In the genomic region with DNA sequence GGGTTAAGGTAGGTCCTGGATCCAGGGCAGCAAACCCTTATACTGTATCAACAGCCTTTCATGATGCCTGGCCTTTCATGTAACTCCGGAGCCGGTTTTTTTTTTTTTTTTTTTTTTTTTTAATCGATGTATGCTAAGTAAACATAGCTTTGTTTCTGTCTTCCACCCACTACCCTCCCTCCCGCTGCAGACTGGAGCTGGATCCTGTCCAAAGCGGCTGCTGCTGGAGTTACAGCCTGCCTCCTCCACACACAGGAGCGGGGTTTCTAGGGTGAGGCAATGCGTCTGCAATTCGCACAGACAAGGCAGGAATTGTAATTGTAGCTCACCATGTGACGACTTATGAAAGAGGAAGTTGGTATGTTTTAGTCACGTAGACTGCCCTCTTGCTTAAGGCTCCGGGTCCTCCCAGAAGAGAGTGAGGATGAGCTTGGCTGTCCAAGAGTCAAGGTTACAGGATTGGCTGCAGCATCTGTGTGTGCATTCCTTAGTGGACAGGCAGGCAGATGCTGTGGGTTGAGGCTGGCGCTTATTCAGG, we compare ENCODE assay signal across 8 mouse cellular contexts. TPM values are rescaled to one million over a fixed set of nuclear protein-coding genes. Genes with fewer than 3 reads are reported as not detected.
DNase-seq lines count a peak whose midpoint lies in the region; ATAC-seq lines count a peak whose summit lies in the region.

No protein-coding gene starts in this region.

- H3K27ac ChIP-seq in hindbrain, embryonic 13.5 days = peak overlapping the region; percentile 99

- H3K27me3 ChIP-seq in hindbrain, embryonic 13.5 days = no peaks in the 10 kb centered on the region

- peak; percentile 98 for DNase-seq in MEL-GATA-1-ER (ENCODE audit: extremely low read depth, low read depth)
- DNase-seq in cerebellum, adult 9-11 months = peak; percentile 79
- peak; percentile 62 to 76 for DNase-seq in frontal cortex, postnatal 25 days (ENCODE audit: low spot score in 2 of 2)
- peak; percentile 83 to 89 for DNase-seq in left cerebral cortex, adult 18-20 months (ENCODE audit: low spot score in 2 of 2)
- peak; percentile 93 to 96 for DNase-seq in lung, postnatal 4 days
- peak; percentile 93 for DNase-seq in right cerebral cortex, adult 18-20 months
- DNase-seq in urinary bladder, postnatal 14 days (ENCODE audit: low spot score) = peak; percentile 91

- 16% methylated on average over 12 of the region's 12 CpGs for WGBS in hindbrain, embryonic 13.5 days

- ATAC-seq in hindbrain, embryonic 13.5 days (ENCODE audit: low FRiP score) = peak; percentile 21; the same call in 1 of the 2 replicates

- peaks cover 4% of the 10 kb centered on the region for H3K36me3 ChIP-seq in hindbrain, embryonic 13.5 days

- H3K4me3 ChIP-seq in hindbrain, embryonic 13.5 days = peak overlapping the region; percentile 100

- peaks cover 52% of the 10 kb centered on the region for H3K4me1 ChIP-seq in hindbrain, embryonic 13.5 days (replicated peaks)

- H3K4me2 ChIP-seq in hindbrain, embryonic 13.5 days = peak overlapping the region; percentile 72

- H3K9me3 ChIP-seq in hindbrain, embryonic 13.5 days = no peaks in the 10 kb centered on the region

- H3K9ac ChIP-seq in hindbrain, embryonic 13.5 days = peak overlapping the region; percentile 93

RNA-seq across cellular contexts. Expression of gene Irf2bp2, which starts 2.4 kb away (rescaled TPM):
- 9.0 TPM in 2 replicates for polyA plus RNA-seq in hindbrain, embryonic 13.5 days (2015; fragmentation: Nextera tagmentation; extraction: Ambion mirVana)
- total RNA-seq in left cerebral cortex, adult 18-20 months (2021) = 10 to 100 TPM; 74.0 to 77.6 TPM

Comparison
In these comparisons a context has a peak if more than half of its experiments do, and no peak if none do; other contexts are left out.
1. Peak in every context shown above with its lines: DNase-seq, ATAC-seq, H3K4me3 ChIP-seq and H3K27ac ChIP-seq.